Mouse (Mus musculus): ENCODE data around the gene Cplane1.

The Cplane1 gene

DNA sequence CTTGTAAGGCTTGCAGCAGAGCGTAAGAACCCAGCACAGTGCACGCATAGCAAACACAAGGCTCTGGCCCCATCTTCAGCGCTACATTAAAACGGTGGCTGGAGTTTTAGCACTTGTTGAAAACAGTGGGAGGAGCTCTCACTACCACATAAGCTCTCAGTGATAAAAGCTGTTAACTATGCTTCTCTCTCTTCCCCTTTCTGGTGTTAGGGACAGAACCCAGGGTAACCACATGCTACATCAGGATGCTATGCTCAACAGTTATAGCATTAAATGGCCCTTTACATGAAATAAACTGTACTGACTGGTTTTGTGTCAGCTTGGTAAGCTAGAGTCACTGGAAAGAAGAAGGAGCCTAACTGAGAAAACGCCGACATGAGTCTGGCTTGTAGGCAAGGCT lies 125.2 kb downstream of the Cplane1 start:
- DNase-seq (ENCODE audit: low read depth, low spot score): no peak

DNA sequence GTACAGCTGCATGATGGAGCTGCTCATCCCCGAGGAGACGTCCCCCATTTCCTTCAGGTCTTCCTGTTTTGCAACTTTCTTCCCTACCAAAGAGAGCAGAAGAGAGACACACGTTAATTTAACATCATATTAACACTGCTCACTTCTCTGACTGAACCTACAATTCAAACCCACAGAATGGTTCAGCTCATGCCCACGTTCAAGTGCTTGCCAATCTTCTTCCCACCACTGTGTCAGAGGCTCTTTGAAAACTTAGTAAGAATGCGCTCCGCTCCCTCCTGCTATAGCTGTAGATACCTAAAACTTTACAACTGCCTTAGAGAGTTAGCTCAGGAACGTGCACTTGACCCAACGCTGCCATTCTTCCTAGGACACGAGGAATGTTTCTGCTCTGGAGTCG lies 134.0 kb downstream of the Cplane1 start:
- peak; percentile 55 for DNase-seq (ENCODE audit: low read depth, low spot score)

DNA sequence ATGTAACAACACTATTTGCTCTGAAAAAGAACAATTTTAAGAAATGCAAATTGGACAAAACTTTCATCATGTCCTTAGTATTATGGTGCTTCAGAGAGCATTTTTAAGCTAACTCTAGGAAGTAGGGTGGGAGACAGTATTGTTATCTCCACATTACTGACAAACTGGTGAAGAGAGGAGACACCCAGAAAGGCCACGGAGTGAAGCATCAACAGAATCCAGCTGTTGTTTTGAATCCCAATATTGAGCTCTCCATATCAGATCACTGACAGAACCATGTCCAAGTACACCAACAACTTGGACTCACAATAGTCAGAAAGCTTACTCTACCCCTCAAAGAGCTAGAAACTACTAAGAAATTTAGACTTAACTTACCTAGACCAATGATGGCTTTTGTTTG lies 136.6 kb downstream of the Cplane1 start:
- DNase-seq (ENCODE audit: low read depth, low spot score): no peak

DNA sequence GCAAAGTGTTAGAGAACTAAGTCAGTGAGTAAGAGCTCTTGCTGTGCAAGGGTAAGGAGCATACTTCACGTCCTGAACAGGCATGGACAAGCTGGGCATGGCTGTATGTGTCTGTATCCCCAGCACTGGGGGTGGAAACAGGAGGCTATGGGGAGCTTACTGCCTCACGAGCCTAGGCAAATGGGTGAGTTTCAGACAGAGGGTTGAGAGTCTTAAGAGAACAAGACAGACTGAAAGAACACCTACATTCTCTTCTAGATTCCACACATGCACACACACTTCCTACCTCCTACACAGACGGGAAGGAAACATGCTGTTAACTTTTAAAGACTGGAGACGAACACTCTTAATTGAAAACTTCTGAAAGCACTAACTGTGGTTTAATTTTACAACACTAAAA lies 148.5 kb downstream of the Cplane1 start:
- DNase-seq (ENCODE audit: low read depth, low spot score): peak; percentile 66

DNA sequence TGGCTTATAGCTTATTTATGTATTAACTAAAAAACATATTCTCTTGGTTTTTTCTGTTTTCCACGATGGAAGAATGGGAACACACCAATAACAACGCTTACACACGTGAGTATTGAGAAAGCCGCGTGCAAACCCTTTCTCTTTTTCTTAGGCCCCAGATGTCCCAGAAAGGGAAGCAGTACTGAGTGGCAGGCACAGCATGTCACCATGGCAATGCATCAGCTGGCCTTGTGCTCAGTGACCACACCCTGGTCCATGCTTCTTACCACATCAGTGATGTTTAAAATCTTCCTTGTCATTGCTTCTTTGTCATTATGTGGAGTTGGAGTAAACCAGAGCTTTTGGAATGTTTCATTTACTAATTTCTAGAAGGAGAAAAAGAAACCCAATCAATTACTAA lies 150.3 kb downstream of the Cplane1 start:
- DNase-seq (ENCODE audit: low read depth, low spot score): no peak
